Mouse (Mus musculus) adrenal gland, postnatal 36 days (tissue): ENCODE data around the gene Ccdc34. TPM values are rescaled to one million over a fixed set of nuclear protein-coding genes. Genes with fewer than 3 reads are reported as not detected.
A peak's percentile ranks its signal among the peaks of the same experiment; 100 is the strongest.

Experiments
- DNase-seq, 2 experiments: peaks; one replicate each; pipeline ENCODE4 v3.0.0; 2021; ENCODE audit warnings: mixed read lengths in 1 of 2
- total RNA-seq, 2 experiments: library from RNA; stranded (reverse); gene quantifications; 2 replicates each; pipeline ENCODE4 v1.2.3; 2021

Ccdc34 gene
- total RNA-seq, 2 experiments from 2014 or later: 8.7 to 9.5 TPM

- peak; percentile 30 to 36 for DNase-seq
These were observed 162.2 kb downstream of the Ccdc34 start for GRCm38 (mm10) chr2:110179669-110180315.

GRCm38 (mm10) chr2:110180316-110180670 is 162.7 kb downstream of the Ccdc34 start:
- no peak for DNase-seq

GRCm38 (mm10) chr2:110181666-110182065 is 164.0 kb downstream of the Ccdc34 start:
- no peak for DNase-seq

GRCm38 (mm10) chr2:110182248-110182647 is 164.6 kb downstream of the Ccdc34 start:
- DNase-seq: no peak

GRCm38 (mm10) chr2:110182795-110183486 is 165.3 kb downstream of the Ccdc34 start:
- DNase-seq: no peak

- DNase-seq: no peak
These were observed 166.5 kb downstream of the Ccdc34 start for GRCm38 (mm10) chr2:110184071-110184470.

GRCm38 (mm10) chr2:110186427-110186980 is 168.9 kb downstream of the Ccdc34 start:
- peak; percentile 67 to 69 for DNase-seq

GRCm38 (mm10) chr2:110188696-110189397 is 171.2 kb downstream of the Ccdc34 start:
- no peak for DNase-seq

- peak; percentile 19 to 41 for DNase-seq
These were observed 172.8 kb downstream of the Ccdc34 start for GRCm38 (mm10) chr2:110190416-110190815.

GRCm38 (mm10) chr2:110191186-110191690 is 173.6 kb downstream of the Ccdc34 start:
- no peak for DNase-seq

- peak; percentile 86 to 90 for DNase-seq
These were observed 174.5 kb downstream of the Ccdc34 start for GRCm38 (mm10) chr2:110191965-110192701.

- no peak for DNase-seq
These were observed 175.2 kb downstream of the Ccdc34 start for GRCm38 (mm10) chr2:110192702-110193312.

- DNase-seq: no peak
These were observed 178.9 kb downstream of the Ccdc34 start for GRCm38 (mm10) chr2:110196551-110196950.

GRCm38 (mm10) chr2:110199648-110200047 is 182.0 kb downstream of the Ccdc34 start:
- no peak for DNase-seq

- no peak for DNase-seq
These were observed 184.2 kb downstream of the Ccdc34 start for GRCm38 (mm10) chr2:110201770-110202169.

GRCm38 (mm10) chr2:110202716-110203497 is 185.3 kb downstream of the Ccdc34 start:
- no peak for DNase-seq

GRCm38 (mm10) chr2:110204169-110204568 is 186.6 kb downstream of the Ccdc34 start:
- DNase-seq: no peak

- peak; percentile 79 to 84 for DNase-seq
These were observed 187.2 kb downstream of the Ccdc34 start for GRCm38 (mm10) chr2:110204705-110205318.

GRCm38 (mm10) chr2:110210508-110211496 is 193.2 kb downstream of the Ccdc34 start:
- no peak for DNase-seq
